Mouse (Mus musculus): ENCODE results near the gene Olfr829. TPM values are rescaled to one million over a fixed set of nuclear protein-coding genes. Genes with fewer than 3 reads are reported as not detected.

Olfr829 gene
- total RNA-seq (2023), result not detected

GRCm38 (mm10) chr9:18854633-18855032 is at the start of gene Olfr829:
TSS of gene Olfr829 (plus strand) at chr9:18854933.

DNA sequence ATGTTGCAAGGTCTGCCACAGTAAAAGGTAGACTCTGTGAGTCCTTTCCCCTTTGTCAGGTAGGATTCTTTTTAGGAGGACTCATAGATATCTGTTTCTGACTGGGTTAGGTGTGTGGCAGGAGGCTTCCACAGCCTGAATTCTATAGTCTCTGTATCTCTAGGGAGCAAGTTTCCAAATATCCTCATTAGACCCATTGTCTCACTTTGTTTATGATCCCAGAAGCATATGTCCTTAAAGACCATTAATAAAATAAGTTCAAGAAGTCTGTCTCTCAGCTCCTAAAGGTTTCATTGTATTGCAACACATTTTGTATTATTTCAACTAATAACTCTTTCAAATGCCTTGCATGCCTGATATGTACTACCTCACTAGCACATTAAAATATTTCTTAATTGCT is 35.3 kb upstream of the Olfr829 start, which contains the start of gene Olfr828:
Olfr828 (minus strand) TSS at position 101 of the 400 bp plus-strand sequence.

GRCm38 (mm10) chr9:18874393-18874792 is 19.7 kb downstream of the Olfr829 start, which contains the start of gene Olfr830:
TSS of gene Olfr830 (plus strand) at chr9:18874693.

Other genes starting within 250 kb of the Olfr829 start
- not detected for gene Muc16, start 180.4 kb upstream of the Olfr829 start, total RNA-seq (2023)
- gene Olfr24, start 90.9 kb upstream of the Olfr829 start, total RNA-seq (2023), result not detected
- not detected for gene Olfr828, start 35.4 kb upstream of the Olfr829 start, total RNA-seq (2023)
- gene Olfr830, start 19.8 kb downstream of the Olfr829 start, total RNA-seq (2023), result not detected
- gene Olfr832, start 82.2 kb downstream of the Olfr829 start, total RNA-seq (2023), result not detected
- gene Olfr834, start 133.1 kb downstream of the Olfr829 start, total RNA-seq (2023), result not detected
- gene Olfr835, start 177.8 kb downstream of the Olfr829 start, total RNA-seq (2023), result not detected